Mouse (Mus musculus): ENCODE data around the gene Nmi.
"Not testable (repeated sequence)": the region's sequence is repeated elsewhere in the genome, so short reads cannot be mapped to it uniquely, and the experiment has no call there.

Gene Nmi

GRCm38 (mm10) chr2:51973410-51973968 lies at the start of gene Nmi:
Gene Nmi (minus strand): TSS chr2:51973494.
- DNase-seq (ENCODE audit: low spot score in 2 of 2): no peak

GRCm38 (mm10) chr2:52016361-52016760 lies 43.1 kb upstream of the Nmi start:
- no peak for DNase-seq (ENCODE audit: low spot score in 2 of 2)

- DNase-seq (ENCODE audit: low spot score in 2 of 2): no peak
Observed at GRCm38 (mm10) chr2:52013306-52013820, 40.1 kb upstream of the Nmi start.

- not testable (repeated sequence) for DNase-seq (ENCODE audit: low spot score in 2 of 2)
Observed at GRCm38 (mm10) chr2:52011820-52012219, 38.5 kb upstream of the Nmi start.

GRCm38 (mm10) chr2:52006380-52006779 lies 33.1 kb upstream of the Nmi start:
- DNase-seq (ENCODE audit: low spot score in 2 of 2): no peak

GRCm38 (mm10) chr2:52002299-52002698 lies 29.0 kb upstream of the Nmi start:
- not testable (repeated sequence) for DNase-seq (ENCODE audit: low spot score in 2 of 2)

- DNase-seq (ENCODE audit: low spot score in 2 of 2): no peak
Observed at GRCm38 (mm10) chr2:52001521-52001920, 28.2 kb upstream of the Nmi start.

- no peak for DNase-seq (ENCODE audit: low spot score in 2 of 2)
Observed at GRCm38 (mm10) chr2:51999996-52000395, 26.7 kb upstream of the Nmi start.

GRCm38 (mm10) chr2:51991447-51991846 lies 18.2 kb upstream of the Nmi start:
- DNase-seq (ENCODE audit: low spot score in 2 of 2): no peak

- no peak for DNase-seq (ENCODE audit: low spot score in 2 of 2)
Observed at GRCm38 (mm10) chr2:51989559-51989958, 16.3 kb upstream of the Nmi start.

GRCm38 (mm10) chr2:51986695-51987094 lies 13.4 kb upstream of the Nmi start:
- no peak for DNase-seq (ENCODE audit: low spot score in 2 of 2)

GRCm38 (mm10) chr2:51986157-51986556 lies 12.9 kb upstream of the Nmi start:
- DNase-seq (ENCODE audit: low spot score in 2 of 2): no peak

- DNase-seq (ENCODE audit: low spot score in 2 of 2): no peak
Observed at GRCm38 (mm10) chr2:51985241-51985640, 11.9 kb upstream of the Nmi start.

- DNase-seq (ENCODE audit: low spot score in 2 of 2): no peak
Observed at GRCm38 (mm10) chr2:51982288-51982687, 9.0 kb upstream of the Nmi start.

- DNase-seq (ENCODE audit: low spot score in 2 of 2): peak in 1 of 2 experiments; percentile 15
Observed at GRCm38 (mm10) chr2:51981630-51982029, 8.3 kb upstream of the Nmi start.

GRCm38 (mm10) chr2:51972641-51973409 lies 469 bp downstream of the Nmi start:
- DNase-seq (ENCODE audit: low spot score in 2 of 2): peak in 1 of 2 experiments; percentile 20

GRCm38 (mm10) chr2:51972142-51972541 lies 1.2 kb downstream of the Nmi start:
- DNase-seq (ENCODE audit: low spot score in 2 of 2): no peak

GRCm38 (mm10) chr2:51970897-51971296 lies 2.4 kb downstream of the Nmi start:
- no peak for DNase-seq (ENCODE audit: low spot score in 2 of 2)

GRCm38 (mm10) chr2:51967288-51967687 lies 6.0 kb downstream of the Nmi start:
- no peak for DNase-seq (ENCODE audit: low spot score in 2 of 2)

GRCm38 (mm10) chr2:51953648-51954204 lies 19.6 kb downstream of the Nmi start:
- DNase-seq (ENCODE audit: low spot score in 2 of 2): no peak

GRCm38 (mm10) chr2:51950876-51951275 lies 22.4 kb downstream of the Nmi start:
- no peak for DNase-seq (ENCODE audit: low spot score in 2 of 2)

- DNase-seq (ENCODE audit: low spot score in 2 of 2): no peak
Observed at GRCm38 (mm10) chr2:51948105-51948830, 25.0 kb downstream of the Nmi start.

All from cerebellum, postnatal 4 days (tissue).